Mouse (Mus musculus) frontal cortex, postnatal 25 days (tissue): ENCODE results near the gene Ip6k3.

Experiments used
- DNase-seq, 2 experiments: peaks; one replicate each; pipeline ENCODE4 v3.0.0; 2022; ENCODE audit warnings: low spot score in 2 of 2

Ip6k3 gene

GRCm38 (mm10) chr17:27153773-27154193 lies 13.8 kb downstream of the Ip6k3 start:
- no peak for DNase-seq

GRCm38 (mm10) chr17:27152976-27153723 lies 14.4 kb downstream of the Ip6k3 start:
- DNase-seq: no peak

- no peak for DNase-seq
These were observed 16.2 kb downstream of the Ip6k3 start for GRCm38 (mm10) chr17:27151411-27151810.

- no peak for DNase-seq
These were observed 16.7 kb downstream of the Ip6k3 start for GRCm38 (mm10) chr17:27150871-27151270.

GRCm38 (mm10) chr17:27146323-27146923 lies 21.2 kb downstream of the Ip6k3 start:
- no peak for DNase-seq

GRCm38 (mm10) chr17:27144152-27144551 lies 23.4 kb downstream of the Ip6k3 start:
- no peak for DNase-seq

- DNase-seq: no peak
These were observed 25.6 kb downstream of the Ip6k3 start for GRCm38 (mm10) chr17:27141971-27142450.

GRCm38 (mm10) chr17:27140262-27140661 lies 27.3 kb downstream of the Ip6k3 start:
- no peak for DNase-seq

GRCm38 (mm10) chr17:27139304-27139703 lies 28.3 kb downstream of the Ip6k3 start:
- no peak for DNase-seq

- DNase-seq: no peak
These were observed 29.2 kb downstream of the Ip6k3 start for GRCm38 (mm10) chr17:27138396-27138795.

GRCm38 (mm10) chr17:27134715-27135114 lies 32.9 kb downstream of the Ip6k3 start:
- DNase-seq: no peak

- no peak for DNase-seq
These were observed 33.4 kb downstream of the Ip6k3 start for GRCm38 (mm10) chr17:27134187-27134586.

GRCm38 (mm10) chr17:27133551-27134141 lies 33.9 kb downstream of the Ip6k3 start, which contains the start of gene Uqcc2:
Uqcc2 (minus strand) TSS chr17:27133916.
- peak; percentile 94 to 95 for DNase-seq

- no peak for DNase-seq
These were observed 35.4 kb downstream of the Ip6k3 start for GRCm38 (mm10) chr17:27132238-27132637.

GRCm38 (mm10) chr17:27131240-27131665 lies 36.3 kb downstream of the Ip6k3 start:
- no peak for DNase-seq

- no peak for DNase-seq
These were observed 37.3 kb downstream of the Ip6k3 start for GRCm38 (mm10) chr17:27130246-27130645.

- DNase-seq: no peak
These were observed 37.8 kb downstream of the Ip6k3 start for GRCm38 (mm10) chr17:27129819-27130218.

- no peak for DNase-seq
These were observed 38.3 kb downstream of the Ip6k3 start for GRCm38 (mm10) chr17:27129291-27129690.

GRCm38 (mm10) chr17:27128189-27128588 lies 39.4 kb downstream of the Ip6k3 start:
- no peak for DNase-seq

GRCm38 (mm10) chr17:27126974-27127373 lies 40.6 kb downstream of the Ip6k3 start:
- DNase-seq: no peak

- DNase-seq: no peak
These were observed 41.9 kb downstream of the Ip6k3 start for GRCm38 (mm10) chr17:27125669-27126202.

- peak; percentile 71 to 73 for DNase-seq
These were observed 42.4 kb downstream of the Ip6k3 start for GRCm38 (mm10) chr17:27125185-27125584.
